Mouse (Mus musculus): Measurements from ENCODE around the gene Mbd5.
"Not testable (repeated sequence)": the region's sequence is repeated elsewhere in the genome, so short reads cannot be mapped to it uniquely, and the experiment has no call there.

The Mbd5 gene

GRCm38 (mm10) chr2:49177015-49177414 is 227.7 kb downstream of the Mbd5 start:
- no peak for DNase-seq

- DNase-seq, result no peak
Measured at GRCm38 (mm10) chr2:49190984-49191383, 241.7 kb downstream of the Mbd5 start.

- no peak for DNase-seq
Measured at GRCm38 (mm10) chr2:49191695-49192094, 242.4 kb downstream of the Mbd5 start.

- DNase-seq, result no peak
Measured at GRCm38 (mm10) chr2:49204081-49204480, 254.8 kb downstream of the Mbd5 start.

GRCm38 (mm10) chr2:49205692-49206091 is 256.4 kb downstream of the Mbd5 start:
- DNase-seq, result not testable (repeated sequence)

GRCm38 (mm10) chr2:49209349-49209748 is 260.0 kb downstream of the Mbd5 start:
- no peak for DNase-seq

GRCm38 (mm10) chr2:49210408-49210807 is 261.1 kb downstream of the Mbd5 start:
- peak; percentile 63 for DNase-seq

GRCm38 (mm10) chr2:49229725-49230124 is 280.4 kb downstream of the Mbd5 start:
- peak; percentile 19 for DNase-seq

GRCm38 (mm10) chr2:49234064-49234463 is 284.8 kb downstream of the Mbd5 start:
- DNase-seq, result no peak

- DNase-seq, result no peak
Measured at GRCm38 (mm10) chr2:49241715-49242114, 292.4 kb downstream of the Mbd5 start.

GRCm38 (mm10) chr2:49264092-49264491 is 314.8 kb downstream of the Mbd5 start:
- DNase-seq, result no peak

GRCm38 (mm10) chr2:49272295-49272967 is 323.1 kb downstream of the Mbd5 start:
- no peak for DNase-seq

GRCm38 (mm10) chr2:49276017-49276722 is 326.9 kb downstream of the Mbd5 start:
- no peak for DNase-seq

- DNase-seq, result no peak
Measured at GRCm38 (mm10) chr2:49280496-49280895, 331.2 kb downstream of the Mbd5 start.

- DNase-seq, result peak; percentile 26
Measured at GRCm38 (mm10) chr2:49283583-49283982, 334.3 kb downstream of the Mbd5 start.

GRCm38 (mm10) chr2:49286965-49287364 is 337.7 kb downstream of the Mbd5 start:
- no peak for DNase-seq

- no peak for DNase-seq
Measured at GRCm38 (mm10) chr2:49291709-49292108, 342.4 kb downstream of the Mbd5 start.

- peak; percentile 89 for DNase-seq
Measured at GRCm38 (mm10) chr2:49312629-49313447, 363.5 kb downstream of the Mbd5 start.

GRCm38 (mm10) chr2:49333594-49333993 is 384.3 kb downstream of the Mbd5 start:
- no peak for DNase-seq

GRCm38 (mm10) chr2:49335267-49335666 is 386.0 kb downstream of the Mbd5 start:
- DNase-seq, result no peak

GRCm38 (mm10) chr2:49344287-49344686 is 395.0 kb downstream of the Mbd5 start:
- DNase-seq, result no peak

- no peak for DNase-seq
Measured at GRCm38 (mm10) chr2:49345786-49346185, 396.5 kb downstream of the Mbd5 start.

GRCm38 (mm10) chr2:49349813-49350212 is 400.5 kb downstream of the Mbd5 start:
- DNase-seq, result no peak

- no peak for DNase-seq
Measured at GRCm38 (mm10) chr2:49350852-49351251, 401.5 kb downstream of the Mbd5 start.
